ENCODE assay signal across 9 mouse cellular contexts in the genomic region with DNA sequence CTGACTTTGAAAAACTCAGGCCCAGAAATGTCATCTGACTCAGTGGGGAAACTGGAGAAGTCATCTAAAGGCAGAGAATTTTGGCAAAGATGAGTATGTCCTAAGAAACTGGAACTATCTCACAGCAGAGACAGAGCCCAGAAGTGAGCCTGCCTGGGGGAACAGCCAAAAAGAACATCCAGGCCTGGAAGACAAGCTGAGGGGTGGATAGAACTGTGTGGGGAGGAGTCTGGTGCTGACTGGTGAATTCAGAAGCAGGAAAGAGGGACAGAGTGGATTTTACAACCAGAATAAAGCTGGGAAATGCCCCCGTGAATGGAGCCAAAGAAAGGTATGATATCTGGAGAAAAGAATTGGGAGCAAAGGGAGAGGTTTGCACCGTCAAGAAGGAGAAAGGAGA. TPM values are rescaled to one million over a fixed set of nuclear protein-coding genes. Genes with fewer than 3 reads are reported as not detected.
DNase-seq lines count a peak whose midpoint lies in the region; ATAC-seq lines count a peak whose summit lies in the region.
"Had no signal": no experiment of that assay in that cellular context is flagged by ENCODE, and none has a peak within 500 bp of the region (broad histone marks: within the 10 kb centered on the region; RNA-seq: fewer than 3 reads in every experiment).

A gene (plus strand): TSS at position 225 of the 400 bp plus-strand sequence.

- DNase-seq in layer of hippocampus, adult 8-10 months (ENCODE audit: low spot score in 2 of 2) = no peak
- DNase-seq in layer of hippocampus, adult 11-12 months (ENCODE audit: low spot score) = no peak
- DNase-seq in embryonic facial prominence, embryonic 11.5 days (ENCODE audit: low spot score) = no peak
- peak; percentile 38 for DNase-seq in heart, postnatal 4 days
- DNase-seq in lung, postnatal 36 days = peak; percentile 63
- no peak for DNase-seq in spleen, postnatal 14 days (ENCODE audit: low spot score in 2 of 2)
- DNase-seq in hindbrain, embryonic 14.5 days (ENCODE audit: low spot score) = no peak
- DNase-seq in kidney, postnatal 4 days = no peak

- no peak for ATAC-seq in embryonic facial prominence, embryonic 11.5 days (replicated peaks; ENCODE audit: insufficient number of reproducible peaks, low FRiP score, low TSS enrichment, low read depth)
- ATAC-seq in hindbrain, embryonic 14.5 days (ENCODE audit: low FRiP score) = no peak

- H3K4me2 ChIP-seq in embryonic facial prominence, embryonic 11.5 days (ENCODE audit: low read depth, low read length) = no peak within 1 kb of the TSS
- no peak within 1 kb of the TSS for H3K4me2 ChIP-seq in hindbrain, embryonic 14.5 days (replicated peaks)

- 84% methylated on average over 2 of the region's 2 CpGs for WGBS in embryonic facial prominence, embryonic 11.5 days
- WGBS in hindbrain, embryonic 14.5 days = 90% methylated on average over 2 of the region's 2 CpGs

- no peaks in the 10 kb centered on the region for H3K36me3 ChIP-seq in embryonic facial prominence, embryonic 11.5 days (replicated peaks; ENCODE audit: control insufficient read depth, insufficient read depth, low read depth, low read length)
- no peaks in the 10 kb centered on the region for H3K36me3 ChIP-seq in hindbrain, embryonic 14.5 days (replicated peaks; ENCODE audit: control insufficient read depth, insufficient read depth)

- no peak within 1 kb of the TSS for H3K27ac ChIP-seq in embryonic facial prominence, embryonic 11.5 days (replicated peaks; ENCODE audit: low read depth, low read length)
- no peak within 1 kb of the TSS for H3K27ac ChIP-seq in hindbrain, embryonic 14.5 days

- H3K4me3 ChIP-seq in embryonic facial prominence, embryonic 11.5 days (ENCODE audit: low read depth, low read length) = no peak within 1 kb of the TSS
- H3K4me3 ChIP-seq in hindbrain, embryonic 14.5 days (replicated peaks; ENCODE audit: low read length) = no peak within 1 kb of the TSS
- H3K4me3 ChIP-seq: erythroblast, embryonic 14.5 days had no signal

- H3K27me3 ChIP-seq in embryonic facial prominence, embryonic 11.5 days (ENCODE audit: control insufficient read depth, insufficient read depth, low read length) = no peaks in the 10 kb centered on the region
- no peaks in the 10 kb centered on the region for H3K27me3 ChIP-seq in hindbrain, embryonic 14.5 days (ENCODE audit: control insufficient read depth, insufficient read depth, low read length)

- H3K4me1 ChIP-seq in embryonic facial prominence, embryonic 11.5 days (ENCODE audit: control insufficient read depth, insufficient read depth, low read length) = no peaks in the 10 kb centered on the region
- no peaks in the 10 kb centered on the region for H3K4me1 ChIP-seq in hindbrain, embryonic 14.5 days (replicated peaks; ENCODE audit: control insufficient read depth, insufficient read depth, low read length)

- H3K9me3 ChIP-seq in embryonic facial prominence, embryonic 11.5 days (replicated peaks; ENCODE audit: control insufficient read depth, low read length) = no peaks in the 10 kb centered on the region
- no peaks in the 10 kb centered on the region for H3K9me3 ChIP-seq in hindbrain, embryonic 14.5 days (ENCODE audit: control insufficient read depth, low read length)

- no peak within 1 kb of the TSS for H3K9ac ChIP-seq in embryonic facial prominence, embryonic 11.5 days (replicated peaks; ENCODE audit: low read length)
- H3K9ac ChIP-seq in hindbrain, embryonic 14.5 days = no peak within 1 kb of the TSS

RNA-seq across cellular contexts. Expression of the gene that starts here (rescaled TPM):
- total RNA-seq in layer of hippocampus, adult 8-10 months (2022) = 10 to 100 TPM; 47.5 to 57.6 (median 51.5) TPM
- polyA plus RNA-seq in embryonic facial prominence, embryonic 11.5 days (2014; fragmentation: Nextera tagmentation; extraction: Ambion mirVana) = 23.5 and 66.1 TPM in 2 replicates
- total RNA-seq in heart, postnatal 4 days (2021) = 1 to 10 TPM; 5.9 to 7.4 TPM
- 2.6 and 4.7 TPM in 2 replicates for polyA plus RNA-seq in hindbrain, embryonic 14.5 days (2014; fragmentation: Nextera tagmentation; extraction: Ambion mirVana)
- polyA plus RNA-seq: erythroblast, embryonic 14.5 days had no signal

Comparison
In these comparisons a context has a peak if more than half of its experiments do, and no peak if none do; other contexts are left out.
1. RNA of the gene that starts here (total RNA-seq): 47.5 to 57.6 TPM in layer of hippocampus, adult 8-10 months; 5.9 to 7.4 TPM in heart, postnatal 4 days; every median in the first group is over 4 times any median in the second.
2. DNase-seq: peak in heart, postnatal 4 days (single experiment) and lung, postnatal 36 days (single experiment); none in layer of hippocampus, adult 8-10 months (0 of 2), layer of hippocampus, adult 11-12 months (single experiment), embryonic facial prominence, embryonic 11.5 days (single experiment), spleen, postnatal 14 days (0 of 2), hindbrain, embryonic 14.5 days (single experiment) and kidney, postnatal 4 days (0 of 2).